Mouse (Mus musculus): ENCODE data around the gene Khdc1a.

The Khdc1a gene

GRCm38 (mm10) chr1:21383256-21383655 is 33.8 kb downstream of the Khdc1a start, which contains the start of gene Khdc1b:
Gene Khdc1b (plus strand): TSS chr1:21383556.
- in situ Hi-C loops (cut with MboI, MseI): loop anchor here in 1 of 2 experiments (10.0 to 25.0 kb wide), 2 partner anchors 1652 to 1771 kb away; no protein-coding TSS in a partner anchor

- in situ Hi-C loops (cut with MboI, MseI): loop anchor here in 1 of 2 experiments (25.0 kb wide), 1 partner anchor 1779 kb away; no protein-coding TSS in a partner anchor
Measured at GRCm38 (mm10) chr1:21391138-21391671, 41.8 kb downstream of the Khdc1a start.
